Mouse (Mus musculus): Measurements from ENCODE around the gene Stum.

Gene Stum

GRCm38 (mm10) chr1:180428101-180428712 is 55.1 kb downstream of the Stum start:
- peak; percentile 62 for DNase-seq (ENCODE audit: low spot score)

- no peak for DNase-seq (ENCODE audit: low spot score)
Observed at GRCm38 (mm10) chr1:180427685-180428084, 55.6 kb downstream of the Stum start.

GRCm38 (mm10) chr1:180426405-180426804 is 56.9 kb downstream of the Stum start:
- no peak for DNase-seq (ENCODE audit: low spot score)

GRCm38 (mm10) chr1:180423931-180424330 is 59.4 kb downstream of the Stum start:
- DNase-seq (ENCODE audit: low spot score), result no peak

GRCm38 (mm10) chr1:180423008-180423639 is 60.2 kb downstream of the Stum start:
- DNase-seq (ENCODE audit: low spot score), result no peak

- DNase-seq (ENCODE audit: low spot score), result peak; percentile 68
Observed at GRCm38 (mm10) chr1:180422076-180422828, 61.1 kb downstream of the Stum start.

- no peak for DNase-seq (ENCODE audit: low spot score)
Observed at GRCm38 (mm10) chr1:180421165-180421909, 62.0 kb downstream of the Stum start.

- DNase-seq (ENCODE audit: low spot score), result no peak
Observed at GRCm38 (mm10) chr1:180420496-180421164, 62.7 kb downstream of the Stum start.

- DNase-seq (ENCODE audit: low spot score), result no peak
Observed at GRCm38 (mm10) chr1:180419059-180419458, 64.2 kb downstream of the Stum start.

GRCm38 (mm10) chr1:180417118-180417517 is 66.2 kb downstream of the Stum start:
- DNase-seq (ENCODE audit: low spot score), result no peak

GRCm38 (mm10) chr1:180415836-180416235 is 67.5 kb downstream of the Stum start:
- no peak for DNase-seq (ENCODE audit: low spot score)

- no peak for DNase-seq (ENCODE audit: low spot score)
Observed at GRCm38 (mm10) chr1:180415064-180415463, 68.2 kb downstream of the Stum start.

GRCm38 (mm10) chr1:180410306-180410705 is 73.0 kb downstream of the Stum start:
- no peak for DNase-seq (ENCODE audit: low spot score)

GRCm38 (mm10) chr1:180409771-180410170 is 73.5 kb downstream of the Stum start:
- no peak for DNase-seq (ENCODE audit: low spot score)

GRCm38 (mm10) chr1:180408832-180409231 is 74.5 kb downstream of the Stum start:
- DNase-seq (ENCODE audit: low spot score), result no peak

GRCm38 (mm10) chr1:180407727-180408719 is 75.3 kb downstream of the Stum start:
- no peak for DNase-seq (ENCODE audit: low spot score)

- DNase-seq (ENCODE audit: low spot score), result peak; percentile 59
Observed at GRCm38 (mm10) chr1:180407171-180407671, 76.1 kb downstream of the Stum start.

- DNase-seq (ENCODE audit: low spot score), result no peak
Observed at GRCm38 (mm10) chr1:180406336-180407035, 76.8 kb downstream of the Stum start.

- DNase-seq (ENCODE audit: low spot score), result no peak
Observed at GRCm38 (mm10) chr1:180405576-180406335, 77.5 kb downstream of the Stum start.
